Mouse (Mus musculus) MEL (cell line): ENCODE measurements at regions not wholly inside any gene's neighbourhood (a gene's known extent, or its start where the extent isn't known, plus 50 kb on each side); places are given as distances from the start of the nearest gene placed in this dataset.

Experiments
- DNase-seq: peaks from one replicate; pipeline ENCODE4 v3.0.0; 2011; ENCODE audit warnings: low read depth, low spot score
- H3K27ac ChIP-seq: 2 replicates; pipeline ENCODE4 v1.5.1; 2012; ENCODE audit warnings: low read depth, mild to moderate bottlenecking, control low read depth, low read length, moderate library complexity; ENCODE audit not compliant: control insufficient read depth
- H3K27me3 ChIP-seq, 2 experiments: fragments of 150-350 bp in 1 of 2; sonication (generic) in 1 of 2; 2 replicates each; pipeline ENCODE4 v1.6.1; 2012; ENCODE audit warnings: low read length in 2 of 2, mild to moderate bottlenecking in 2 of 2, improper control_type of control experiment in 1 of 2, moderate library complexity in 1 of 2; ENCODE audit not compliant: insufficient read depth in 2 of 2, control insufficient read depth in 1 of 2
- H3K36me3 ChIP-seq, 2 experiments: 2 replicates each; pipeline ENCODE4 v1.6.1; 2012 to 2014; ENCODE audit warnings: low read length in 2 of 2, improper control_type of control experiment in 1 of 2, inconsistent platforms in 1 of 2, mild to moderate bottlenecking in 1 of 2; ENCODE audit not compliant: insufficient read depth in 2 of 2, control insufficient read depth in 1 of 2
- H3K4me1 ChIP-seq, 2 experiments: fragments of 150-350 bp in 1 of 2; sonication (generic) in 1 of 2; 2 replicates each; pipeline ENCODE4 v1.6.1; 2012; ENCODE audit warnings: low read length in 2 of 2, improper control_type of control experiment in 1 of 2, mild to moderate bottlenecking in 1 of 2; ENCODE audit not compliant: insufficient read depth in 2 of 2, control insufficient read depth in 1 of 2
- H3K4me3 ChIP-seq, 2 experiments: fragments of 150-350 bp in 1 of 2; sonication (generic) in 1 of 2; 2 replicates each; pipeline ENCODE4 v1.5.1; 2012; ENCODE audit warnings: low read depth in 2 of 2, low read length in 2 of 2, mild to moderate bottlenecking in 2 of 2, moderate library complexity in 2 of 2, control low read depth in 1 of 2, improper control_type of control experiment in 1 of 2; ENCODE audit not compliant: control insufficient read depth in 1 of 2, insufficient read depth in 1 of 2
- H3K79me2 ChIP-seq: 2 replicates; pipeline ENCODE4 v1.6.1; 2012; ENCODE audit warnings: mild to moderate bottlenecking, low read length, moderate library complexity; ENCODE audit not compliant: control insufficient read depth, poor library complexity, insufficient read depth
- H3K9ac ChIP-seq: 2 replicates; pipeline ENCODE4 v1.6.1; 2012; ENCODE audit warnings: low read depth, mild to moderate bottlenecking, control low read depth, low read length, moderate library complexity; ENCODE audit not compliant: control insufficient read depth, poor library complexity, severe bottlenecking
- H3K9me3 ChIP-seq: fragments of 150-350 bp; sonication (generic); replicated peaks from 2 replicates; pipeline ENCODE4 v1.6.1; 2012; ENCODE audit warnings: mild to moderate bottlenecking, low read length, improper control_type of control experiment, moderate library complexity; ENCODE audit not compliant: insufficient read depth
- BHLHE40 ChIP-seq: IDR thresholded peaks from 2 replicates; pipeline ENCODE4 v1.6.1; 2012; ENCODE audit warnings: low read depth, mild to moderate bottlenecking, inconsistent platforms, low read length, improper control_type of control experiment, borderline replicate concordance
- CHD1 ChIP-seq: IDR thresholded peaks from 2 replicates; pipeline ENCODE4 v1.6.1; 2012; ENCODE audit warnings: low read depth, mild to moderate bottlenecking, inconsistent platforms, low read length, improper control_type of control experiment
- E2F4 ChIP-seq: IDR thresholded peaks from 2 replicates; pipeline ENCODE4 v1.6.1; 2011; ENCODE audit warnings: low read depth, low read length, improper control_type of control experiment, borderline replicate concordance
- ELF1 ChIP-seq: IDR thresholded peaks from 2 replicates; pipeline ENCODE4 v1.6.1; 2014; ENCODE audit warnings: low read depth, mild to moderate bottlenecking, inconsistent platforms, low read length, improper control_type of control experiment, moderate library complexity
- EP300 ChIP-seq, 2 experiments: IDR thresholded peaks; 2 replicates each; pipeline ENCODE4 v1.6.1; 2011; ENCODE audit warnings: improper control_type of control experiment in 2 of 2, low read length in 2 of 2, low read depth in 1 of 2, mild to moderate bottlenecking in 1 of 2
- GABPA ChIP-seq: IDR thresholded peaks from 2 replicates; pipeline ENCODE4 v1.6.1; 2012; ENCODE audit warnings: low read depth, mild to moderate bottlenecking, inconsistent platforms, low read length, improper control_type of control experiment, moderate library complexity
- HCFC1 ChIP-seq: IDR thresholded peaks from 2 replicates; pipeline ENCODE4 v1.6.1; 2012; ENCODE audit warnings: low read depth, mild to moderate bottlenecking, inconsistent platforms, low read length, improper control_type of control experiment, moderate library complexity
- MAFK ChIP-seq: IDR thresholded peaks from 2 replicates; pipeline ENCODE4 v1.6.1; 2011; ENCODE audit warnings: low read depth, mild to moderate bottlenecking, low read length, improper control_type of control experiment, borderline replicate concordance
- MAX ChIP-seq: IDR thresholded peaks from 2 replicates; pipeline ENCODE4 v1.6.1; 2011; ENCODE audit warnings: low read length, improper control_type of control experiment
- MXI1 ChIP-seq: IDR thresholded peaks from 2 replicates; pipeline ENCODE4 v1.6.1; 2011; ENCODE audit warnings: mild to moderate bottlenecking, low read depth, low read length, improper control_type of control experiment
- MYC ChIP-seq: IDR thresholded peaks from 2 replicates; pipeline ENCODE4 v1.6.1; 2011; ENCODE audit warnings: low read depth, mild to moderate bottlenecking, low read length, improper control_type of control experiment, moderate library complexity
- NELFE ChIP-seq: IDR thresholded peaks from 2 replicates; pipeline ENCODE4 v1.6.1; 2011; ENCODE audit warnings: low read depth, low read length, improper control_type of control experiment
- POLR2AphosphoS2 ChIP-seq: IDR thresholded peaks from 2 replicates; pipeline ENCODE4 v1.6.1; 2011; ENCODE audit warnings: low read length, improper control_type of control experiment
- POLR2AphosphoS5 ChIP-seq: IDR thresholded peaks from 2 replicates; pipeline ENCODE4 v1.6.1; 2012; ENCODE audit warnings: low read depth, borderline replicate concordance, mild to moderate bottlenecking, inconsistent platforms, low read length, moderate library complexity, mixed read lengths
- RAD21 ChIP-seq: IDR thresholded peaks from 2 replicates; pipeline ENCODE4 v1.6.1; 2011; ENCODE audit warnings: mild to moderate bottlenecking, low read depth, low read length, improper control_type of control experiment
- SIN3A ChIP-seq: IDR thresholded peaks from 2 replicates; pipeline ENCODE4 v1.6.1; 2012; ENCODE audit warnings: low read length, improper control_type of control experiment, inconsistent platforms
- SMC3 ChIP-seq: IDR thresholded peaks from 2 replicates; pipeline ENCODE4 v1.6.1; 2011; ENCODE audit warnings: low read depth, low read length, improper control_type of control experiment
- TAL1 ChIP-seq: IDR thresholded peaks from 2 replicates; pipeline ENCODE4 v1.6.1; 2012; ENCODE audit warnings: mild to moderate bottlenecking, inconsistent platforms, low read length, moderate library complexity, mixed read lengths
- TBP ChIP-seq: IDR thresholded peaks from 2 replicates; pipeline ENCODE4 v1.8.0; 2011; ENCODE audit warnings: low read depth, low read length, improper control_type of control experiment
- UBTF ChIP-seq: IDR thresholded peaks from 2 replicates; pipeline ENCODE4 v1.6.1; 2012; ENCODE audit warnings: low read depth, mild to moderate bottlenecking, inconsistent platforms, low read length, improper control_type of control experiment, moderate library complexity, borderline replicate concordance; ENCODE audit not compliant: insufficient read depth
- USF1 ChIP-seq: IDR thresholded peaks from 2 replicates; pipeline ENCODE4 v1.6.1; 2014; ENCODE audit warnings: low read depth, mild to moderate bottlenecking, inconsistent platforms, low read length, improper control_type of control experiment, moderate library complexity
- USF2 ChIP-seq, 2 experiments: IDR thresholded peaks; 2 replicates each; pipeline ENCODE4 v1.6.1; 2011 to 2012; ENCODE audit warnings: improper control_type of control experiment in 2 of 2, low read length in 2 of 2, borderline replicate concordance in 1 of 2, inconsistent platforms in 1 of 2, low read depth in 1 of 2, mild to moderate bottlenecking in 1 of 2; ENCODE audit not compliant: insufficient read depth in 1 of 2
- ZC3H11A ChIP-seq: IDR thresholded peaks from 2 replicates; pipeline ENCODE4 v1.6.1; 2012; ENCODE audit warnings: low read depth, mild to moderate bottlenecking, inconsistent platforms, low read length, improper control_type of control experiment
- ZKSCAN1 ChIP-seq: IDR thresholded peaks from 2 replicates; pipeline ENCODE4 v1.6.1; 2012; ENCODE audit warnings: low read depth, mild to moderate bottlenecking, inconsistent platforms, low read length, improper control_type of control experiment, moderate library complexity
- ZNF384 ChIP-seq: IDR thresholded peaks from 2 replicates; pipeline ENCODE4 v1.6.1; 2012; ENCODE audit warnings: low read depth, mild to moderate bottlenecking, inconsistent platforms, low read length, improper control_type of control experiment

- Histone ChIP-seq H3K27ac (no peak overlapping the region), H3K4me3 (no peak overlapping the region)
Observed at GRCm38 (mm10) chr16:21327969-21328368, 94.9 kb upstream of the Vps8 start.

GRCm38 (mm10) chr16:21329199-21329598 lies 93.7 kb upstream of the Vps8 start:
- Histone ChIP-seq H3K4me3 (no peak overlapping the region), H3K79me2 (peaks cover 13% of the 10 kb centered on the region), H3K27ac (no peak overlapping the region), H3K4me1 (peaks cover 3 to 10% of the 10 kb centered on the region in 2 experiments; a peak in 3 of 4 replicates), H3K27me3 (no peaks in the 10 kb centered on the region), H3K36me3 (peaks cover 0 to 16% of the 10 kb centered on the region in 2 experiments; a peak in 2 of 4 replicates), H3K9ac (no peak overlapping the region), H3K9me3 (no peaks in the 10 kb centered on the region)
- no peak for DNase-seq
- no peak for TF ChIP-seq MAX
- no peak for TF ChIP-seq HCFC1
- TF ChIP-seq ZKSCAN1, result no peak
- TF ChIP-seq TBP, result no peak
- no peak for TF ChIP-seq NELFE
- TF ChIP-seq BHLHE40, result no peak
- TF ChIP-seq ZNF384, result no peak
- TF ChIP-seq SMC3, result no peak
- no peak for TF ChIP-seq EP300 (IDR thresholded peaks at IDR 0.05; ENCODE audit: low read depth in 1 of 2, low read length in 2 of 2)
- TF ChIP-seq UBTF, result no peak
- no peak for TF ChIP-seq E2F4
- TF ChIP-seq USF2 (IDR thresholded peaks at IDR 0.05; ENCODE audit: borderline replicate concordance in 1 of 2, insufficient read depth in 1 of 2, low read depth in 1 of 2, low read length in 2 of 2), result no peak
- TF ChIP-seq ELF1, result no peak
- no peak for TF ChIP-seq RAD21
- TF ChIP-seq MYC, result no peak
- no peak for TF ChIP-seq MAFK
- TF ChIP-seq ZC3H11A, result no peak
- no peak for TF ChIP-seq GABPA
- no peak for TF ChIP-seq SIN3A
- TF ChIP-seq MXI1, result no peak

More at GRCm38 (mm10) chr16:21327969-21328368, 94.9 kb upstream of the Vps8 start:
- TF ChIP-seq CHD1, result no peak
- no peak for TF ChIP-seq SMC3
- no peak for TF ChIP-seq TAL1
- TF ChIP-seq POLR2AphosphoS2, result no peak
- no peak for TF ChIP-seq USF1
- TF ChIP-seq SIN3A, result no peak
- TF ChIP-seq ELF1, result no peak
- no peak for TF ChIP-seq POLR2AphosphoS5
- Histone ChIP-seq H3K9me3 (no peaks in the 10 kb centered on the region), H3K79me2 (peaks cover 12% of the 10 kb centered on the region), H3K9ac (no peak overlapping the region), H3K36me3 (peaks cover 0 to 11% of the 10 kb centered on the region in 2 experiments; a peak in 2 of 4 replicates), H3K27me3 (no peaks in the 10 kb centered on the region), H3K4me1 (peaks cover 0 to 10% of the 10 kb centered on the region in 2 experiments; a peak in 3 of 4 replicates)
- no peak for DNase-seq
